Mouse (Mus musculus) testis, adult 2 months (tissue): Measurements from ENCODE around the gene Dnajb4. TPM values are rescaled to one million over a fixed set of nuclear protein-coding genes. Genes with fewer than 3 reads are reported as not detected.
"Not testable (repeated sequence)": the region's sequence is repeated elsewhere in the genome, so short reads cannot be mapped to it uniquely, and the experiment has no call there.

Experiments
- H3K27ac ChIP-seq: fragments of 200-500 bp; 2 replicates; pipeline ENCODE4 v1.5.1; 2012; ENCODE audit warnings: low read depth, low read length; ENCODE audit not compliant: control insufficient read depth, insufficient read depth
- H3K27me3 ChIP-seq: fragments of 200-500 bp; 2 replicates; pipeline ENCODE4 v1.6.1; 2012; ENCODE audit warnings: mild to moderate bottlenecking, low read length, moderate library complexity; ENCODE audit not compliant: control insufficient read depth, insufficient read depth
- H3K36me3 ChIP-seq: fragments of 200-500 bp; 2 replicates; pipeline ENCODE4 v1.6.1; 2012; ENCODE audit warnings: mild to moderate bottlenecking, low read length; ENCODE audit not compliant: control insufficient read depth, insufficient read depth
- H3K4me1 ChIP-seq: fragments of 200-500 bp; 2 replicates; pipeline ENCODE4 v1.6.1; 2012; ENCODE audit warnings: low read length; ENCODE audit not compliant: control insufficient read depth, insufficient read depth
- H3K4me3 ChIP-seq: fragments of 200-500 bp; 2 replicates; pipeline ENCODE4 v1.5.1; 2012; ENCODE audit warnings: low read depth, mild to moderate bottlenecking, low read length, moderate library complexity, mixed read lengths; ENCODE audit not compliant: control insufficient read depth
- CTCF ChIP-seq: fragments of 200-500 bp; IDR thresholded peaks from 2 replicates; pipeline ENCODE4 v1.5.1; 2012; ENCODE audit warnings: low read depth, mild to moderate bottlenecking, inconsistent platforms, low read length, moderate library complexity; ENCODE audit not compliant: control insufficient read depth, insufficient read depth, insufficient replicate concordance
- POLR2A ChIP-seq: fragments of 200-500 bp; IDR thresholded peaks from 2 replicates; pipeline ENCODE4 v1.6.1; 2012; ENCODE audit warnings: low read depth, mild to moderate bottlenecking, inconsistent platforms, low read length, moderate library complexity; ENCODE audit not compliant: control insufficient read depth
- polyA plus RNA-seq: library from polyadenylated mRNA; depleted of rRNA; stranded (reverse); fragments of >200 nt; gene quantifications from 2 replicates; pipeline ENCODE4 v1.2.3, GENCODE M21; 2012

Dnajb4 gene
- polyA plus RNA-seq, 1 experiment: 72.6 TPM

DNA sequence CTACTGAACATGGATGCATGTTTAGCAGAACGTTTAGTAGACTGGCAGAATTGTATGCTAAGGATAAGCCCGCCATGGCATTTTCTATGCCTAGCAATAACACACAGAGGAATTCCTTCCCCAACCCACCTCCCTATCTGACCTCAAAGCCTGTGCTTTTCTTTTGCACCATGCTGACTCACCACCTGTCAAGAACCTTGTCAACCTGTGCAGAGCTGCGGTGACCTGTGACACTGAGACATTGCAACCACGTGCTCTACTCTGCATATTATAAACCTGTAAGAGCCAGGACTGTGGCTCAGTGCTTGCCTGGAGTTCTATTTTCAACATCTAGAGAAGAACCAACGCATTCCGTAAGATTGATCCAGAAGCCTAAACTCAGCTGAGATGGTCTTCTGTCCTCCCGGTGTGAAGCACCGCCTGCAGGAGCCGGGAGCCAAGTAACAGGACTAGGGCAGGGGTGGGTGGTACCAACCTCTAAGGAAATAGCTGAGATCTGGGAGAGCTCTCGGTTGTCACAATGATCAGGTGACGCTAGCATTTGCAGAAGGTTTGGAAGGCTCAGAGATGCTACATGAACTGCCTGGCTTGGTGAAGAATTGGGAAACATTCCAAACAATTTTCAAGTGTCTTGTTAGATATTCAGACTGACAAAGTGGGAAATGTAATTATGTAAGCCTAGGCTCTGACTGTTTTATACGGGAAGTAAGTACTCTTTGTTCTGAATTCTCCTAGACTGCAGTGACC is 62.8 kb downstream of the Dnajb4 start:
- Histone ChIP-seq H3K4me1 (peaks cover 2% of the 10 kb centered on the region; the same call in 1 of the 2 replicates), H3K36me3 (no peaks in the 10 kb centered on the region), H3K4me3 (no peak overlapping the region), H3K27me3 (no peaks in the 10 kb centered on the region), H3K27ac (no peak overlapping the region)
- no peak for TF ChIP-seq POLR2A
- no peak for TF ChIP-seq CTCF

DNA sequence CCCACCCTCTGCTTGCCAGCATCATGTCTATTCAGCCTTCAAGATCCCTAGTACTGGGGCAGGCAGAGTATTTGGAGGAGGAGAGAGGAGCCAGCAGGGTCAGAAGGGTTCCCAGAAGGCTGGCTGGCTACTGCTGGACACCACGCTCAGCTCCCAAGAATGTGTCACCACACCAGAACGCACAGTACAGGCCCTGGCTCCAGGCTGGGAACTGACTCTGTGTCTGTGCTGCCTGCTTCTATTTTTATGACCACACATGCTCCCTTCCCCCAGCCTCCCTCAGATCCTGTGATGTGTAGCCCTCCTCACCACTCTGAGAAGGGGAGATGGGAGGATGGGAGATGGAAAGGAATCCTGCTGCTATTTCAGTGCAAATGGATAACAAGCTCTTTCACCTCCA is 64.9 kb downstream of the Dnajb4 start:
- no peaks in the 10 kb centered on the region for H3K27me3 ChIP-seq
- H3K36me3 ChIP-seq: no peaks in the 10 kb centered on the region
- H3K4me1 ChIP-seq: no peaks in the 10 kb centered on the region
- no peak overlapping the region for H3K4me3 ChIP-seq
- TF ChIP-seq POLR2A: no peak
- no peak for TF ChIP-seq CTCF
- H3K27ac ChIP-seq: no peak overlapping the region

DNA sequence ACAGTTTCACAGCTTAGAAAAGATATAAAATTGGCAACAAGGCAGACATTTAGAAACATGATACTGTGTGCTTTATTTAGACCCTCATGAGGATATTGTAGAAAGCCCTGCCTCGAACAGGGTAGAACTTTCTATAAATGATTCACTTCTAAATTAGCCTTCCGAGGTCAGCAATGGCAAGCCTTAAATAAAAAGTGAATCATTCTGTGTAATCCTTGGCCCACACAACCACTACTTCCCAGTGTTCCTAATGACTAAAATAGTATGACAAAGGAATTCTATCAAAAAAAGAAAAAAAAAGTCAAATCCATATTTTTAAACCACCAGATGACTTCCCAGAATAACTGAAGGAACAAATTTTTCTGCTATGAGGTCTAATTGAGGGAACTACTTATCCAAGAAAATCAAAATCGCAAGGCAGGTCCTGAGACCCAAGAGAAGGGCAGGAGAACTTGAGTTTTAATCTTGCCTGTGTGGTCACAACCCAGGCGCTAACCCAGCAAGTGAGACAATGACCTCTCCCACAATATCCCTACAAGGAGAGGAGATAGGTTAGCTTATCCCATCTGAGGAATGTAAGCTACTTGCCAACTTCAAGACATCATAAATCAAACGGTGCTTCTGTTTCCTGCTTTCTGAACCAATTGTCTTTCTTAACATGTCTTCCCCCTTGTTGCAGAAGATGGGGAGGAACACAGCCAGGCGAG is 67.0 kb downstream of the Dnajb4 start:
- H3K27me3 ChIP-seq: no peaks in the 10 kb centered on the region
- no peak for TF ChIP-seq POLR2A
- TF ChIP-seq CTCF: no peak
- H3K4me3 ChIP-seq: no peak overlapping the region
- H3K4me1 ChIP-seq: no peaks in the 10 kb centered on the region
- H3K27ac ChIP-seq: no peak overlapping the region
- no peaks in the 10 kb centered on the region for H3K36me3 ChIP-seq

DNA sequence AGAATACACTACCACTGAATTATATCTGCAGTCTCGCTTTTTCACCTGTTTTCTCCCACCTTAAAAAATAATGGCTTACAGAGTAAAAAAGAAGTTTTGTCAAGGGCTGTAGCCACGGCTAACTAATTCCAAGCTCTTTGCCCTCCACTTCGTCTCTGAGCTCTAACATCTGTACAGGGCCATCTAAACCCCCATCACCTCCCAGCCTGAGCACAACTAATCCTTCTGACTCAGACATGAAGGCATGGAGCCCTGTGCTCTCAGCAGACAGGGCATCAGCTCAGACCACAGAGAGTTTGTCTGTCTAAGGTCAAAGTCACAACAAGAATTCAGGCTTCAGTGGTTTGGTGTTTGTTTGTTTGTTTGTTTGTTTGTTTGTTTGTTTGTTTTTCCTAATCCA is 68.0 kb downstream of the Dnajb4 start:
- TF ChIP-seq POLR2A: no peak
- no peak for TF ChIP-seq CTCF
- Histone ChIP-seq H3K27me3 (no peaks in the 10 kb centered on the region), H3K4me1 (no peaks in the 10 kb centered on the region), H3K36me3 (no peaks in the 10 kb centered on the region), H3K4me3 (no peak overlapping the region), H3K27ac (no peak overlapping the region)

DNA sequence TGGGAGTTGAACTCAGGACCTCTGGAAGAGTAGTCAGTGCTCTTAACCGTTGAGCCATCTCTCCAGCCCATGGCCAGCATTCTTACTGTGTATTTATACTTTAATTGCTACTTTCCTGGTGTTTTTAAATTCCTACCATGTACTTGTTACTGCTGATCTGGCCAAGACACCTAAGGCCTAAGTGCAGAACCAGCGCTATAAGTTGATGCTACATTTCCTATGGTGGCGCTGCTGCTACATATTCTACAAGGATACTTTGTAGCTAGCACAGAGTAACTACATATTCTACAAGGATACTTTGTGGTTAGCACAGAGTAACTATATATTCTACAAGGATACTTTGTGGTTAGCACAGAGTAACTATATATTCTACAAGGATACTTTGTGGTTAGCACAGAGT is 70.8 kb downstream of the Dnajb4 start:
- H3K36me3 ChIP-seq, H3K4me3 ChIP-seq, H3K4me1 ChIP-seq, H3K27ac ChIP-seq, H3K27me3 ChIP-seq: not testable (repeated sequence)

DNA sequence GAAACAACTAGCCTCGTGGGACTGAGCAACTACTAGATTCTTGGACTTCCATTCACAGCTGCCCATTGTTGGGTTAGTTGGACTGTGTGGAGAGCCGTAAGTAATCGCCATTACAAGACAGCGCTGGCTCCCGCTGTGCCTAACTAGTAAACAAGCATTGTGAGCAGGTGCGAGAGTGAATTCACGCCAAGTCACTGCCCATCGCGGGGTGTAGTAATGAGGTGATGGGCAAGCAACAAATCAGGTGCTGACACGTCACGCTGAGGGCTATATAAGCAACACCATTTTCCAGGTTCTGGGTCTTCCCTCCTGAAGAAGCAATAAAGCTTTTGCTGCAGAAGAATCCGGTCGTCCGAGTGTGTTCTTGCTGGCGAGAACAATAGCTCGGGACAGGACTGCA is 74.0 kb downstream of the Dnajb4 start:
- not testable (repeated sequence) for H3K4me1 ChIP-seq, H3K36me3 ChIP-seq, H3K4me3 ChIP-seq, H3K27me3 ChIP-seq, H3K27ac ChIP-seq

DNA sequence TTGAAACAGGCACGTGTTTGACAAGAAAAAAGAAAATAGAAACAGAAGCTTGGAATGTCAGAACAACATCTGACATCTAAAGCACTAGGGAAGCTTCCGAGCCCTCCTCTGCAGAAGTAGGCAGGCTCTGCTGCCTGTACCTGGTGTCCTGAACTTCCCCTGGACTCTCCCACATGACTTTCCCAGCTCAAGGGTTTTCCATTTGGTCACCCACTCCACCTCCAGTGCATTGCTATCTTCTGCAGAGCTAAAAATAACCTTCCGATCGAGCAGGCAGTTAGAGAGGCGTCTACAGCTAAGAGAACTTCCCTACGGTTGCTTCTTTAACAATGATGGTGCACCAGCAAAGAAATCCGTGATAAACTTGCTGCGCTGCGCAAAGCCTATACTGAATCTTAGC is 76.5 kb downstream of the Dnajb4 start:
- Histone ChIP-seq H3K4me3 (no peak overlapping the region), H3K36me3 (no peaks in the 10 kb centered on the region), H3K27me3 (no peaks in the 10 kb centered on the region), H3K4me1 (no peaks in the 10 kb centered on the region), H3K27ac (no peak overlapping the region)
- TF ChIP-seq CTCF: no peak
- no peak for TF ChIP-seq POLR2A
